31 mouse cellular contexts compared by ENCODE assay signal in the genomic region with DNA sequence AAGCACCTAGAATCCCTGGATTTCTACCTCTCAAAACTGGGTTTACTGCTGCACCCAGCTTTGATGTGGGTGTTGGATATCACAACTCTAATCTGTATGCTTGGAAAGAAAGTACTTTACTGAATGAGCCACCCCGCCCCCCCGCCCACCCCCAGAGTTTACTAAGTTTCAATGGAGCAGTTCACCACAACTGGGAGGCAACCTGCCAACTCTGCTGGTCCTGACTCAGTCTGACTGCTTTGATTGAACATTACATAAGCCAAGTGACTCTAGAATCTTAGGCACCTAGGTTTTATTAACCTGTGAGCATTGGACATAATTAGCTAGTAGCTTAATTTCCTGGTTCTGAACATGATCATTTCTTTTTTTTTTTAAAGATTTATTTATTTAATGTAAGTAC. TPM values are rescaled to one million over a fixed set of nuclear protein-coding genes. Genes with fewer than 3 reads are reported as not detected.
"Had no signal": no experiment of that assay in that cellular context is flagged by ENCODE, and none has a peak within 500 bp of the region (broad histone marks: within the 10 kb centered on the region; RNA-seq: fewer than 3 reads in every experiment).

No protein-coding gene starts in this region.

- H3K4me2 ChIP-seq: kidney, embryonic 15.5 days; liver, embryonic 11.5 days; lung, embryonic 14.5 days; midbrain, embryonic 13.5 days; neural tube, embryonic 13.5 days had no signal

- H3K36me3 ChIP-seq: kidney, embryonic 15.5 days; midbrain, embryonic 10.5 days; midbrain, embryonic 13.5 days; neural tube, embryonic 13.5 days had no signal

- H3K4me1 ChIP-seq: kidney, embryonic 15.5 days; megakaryocyte, embryonic 14.5 days; midbrain, embryonic 10.5 days; midbrain, embryonic 13.5 days; neural tube, embryonic 13.5 days had no signal

- H3K9ac ChIP-seq: kidney, embryonic 15.5 days; liver, embryonic 14.5 days; liver, postnatal 0 days; lung, embryonic 14.5 days; midbrain, embryonic 13.5 days; neural tube, embryonic 13.5 days had no signal

- DNase-seq: kidney, adult 11 months; kidney, adult 8-10 months; kidney, postnatal 14 days; kidney, postnatal 4 days; layer of hippocampus, adult 9-11 months; liver, postnatal 0 days; lung, embryonic 14.5 days; right cerebral cortex, adult 18-20 months; right cerebral cortex, postnatal 14 days; right cerebral cortex, postnatal 4 days; thymus, postnatal 25 days had no signal

- H3K27ac ChIP-seq: kidney, embryonic 15.5 days; liver, embryonic 14.5 days; macrophage; midbrain, embryonic 10.5 days; midbrain, embryonic 13.5 days; neural tube, embryonic 13.5 days had no signal

- H3K9me3 ChIP-seq: kidney, embryonic 15.5 days; megakaryocyte, embryonic 14.5 days; midbrain, embryonic 10.5 days; midbrain, embryonic 13.5 days; neural tube, embryonic 13.5 days had no signal

- H3K4me3 ChIP-seq: kidney, embryonic 15.5 days; megakaryocyte, embryonic 14.5 days; midbrain, embryonic 10.5 days; midbrain, embryonic 13.5 days; myocyte; neural tube, embryonic 13.5 days had no signal

- H3K27me3 ChIP-seq: kidney, embryonic 15.5 days; megakaryocyte, embryonic 14.5 days; midbrain, embryonic 13.5 days; neural tube, embryonic 13.5 days had no signal

- ATAC-seq: liver, postnatal 0 days; lung, postnatal 0 days; midbrain, embryonic 13.5 days; midbrain, embryonic 16.5 days had no signal

RNA-seq across cellular contexts. Expression of a gene that starts 35.1 kb away (rescaled TPM):
- total RNA-seq: layer of hippocampus, adult 18-20 months; layer of hippocampus, postnatal 25 days; left cerebral cortex, adult 18-20 months; left cerebral cortex, postnatal 36 days had no signal
- polyA plus RNA-seq: kidney, embryonic 15.5 days; limb, embryonic 11.5 days; limb, embryonic 14.5 days; liver, embryonic 11.5 days; liver, embryonic 14.5 days; liver, postnatal 0 days; lung, embryonic 14.5 days; lung, postnatal 0 days; macrophage; midbrain, embryonic 10.5 days; midbrain, embryonic 13.5 days; midbrain, embryonic 16.5 days; myocyte; neural tube, embryonic 13.5 days; stomach, embryonic 14.5 days had no signal

RNA-seq across cellular contexts. Expression of a gene that starts 53.8 kb away (rescaled TPM):
- total RNA-seq: layer of hippocampus, adult 18-20 months; layer of hippocampus, postnatal 25 days; left cerebral cortex, adult 18-20 months; left cerebral cortex, postnatal 36 days; neutrophil, adult 5-6 weeks had no signal
- polyA plus RNA-seq: kidney, embryonic 15.5 days; limb, embryonic 11.5 days; limb, embryonic 14.5 days; liver, embryonic 11.5 days; liver, embryonic 14.5 days; liver, postnatal 0 days; lung, embryonic 14.5 days; lung, postnatal 0 days; macrophage; midbrain, embryonic 10.5 days; midbrain, embryonic 13.5 days; midbrain, embryonic 16.5 days; myocyte; neural tube, embryonic 13.5 days; stomach, embryonic 14.5 days; thymus, postnatal 0 days had no signal
